Mouse (Mus musculus) small intestine, adult 2 months (tissue): ENCODE measurements around the gene AC170998.1.

Experiments used
- CTCF ChIP-seq: fragments of 200-500 bp; IDR thresholded peaks from 2 replicates; pipeline ENCODE4 v1.5.1; 2012; ENCODE audit warnings: low read depth, mild to moderate bottlenecking, control low read depth, inconsistent platforms, low read length, moderate library complexity, mixed read lengths; ENCODE audit not compliant: insufficient replicate concordance, insufficient read length; ENCODE audit errors: extremely low read depth
- POLR2A ChIP-seq: fragments of 200-500 bp; IDR thresholded peaks from 2 replicates; pipeline ENCODE4 v1.6.1; 2012; ENCODE audit warnings: low read depth, mild to moderate bottlenecking, control low read depth, inconsistent platforms, low read length, moderate library complexity

DNA sequence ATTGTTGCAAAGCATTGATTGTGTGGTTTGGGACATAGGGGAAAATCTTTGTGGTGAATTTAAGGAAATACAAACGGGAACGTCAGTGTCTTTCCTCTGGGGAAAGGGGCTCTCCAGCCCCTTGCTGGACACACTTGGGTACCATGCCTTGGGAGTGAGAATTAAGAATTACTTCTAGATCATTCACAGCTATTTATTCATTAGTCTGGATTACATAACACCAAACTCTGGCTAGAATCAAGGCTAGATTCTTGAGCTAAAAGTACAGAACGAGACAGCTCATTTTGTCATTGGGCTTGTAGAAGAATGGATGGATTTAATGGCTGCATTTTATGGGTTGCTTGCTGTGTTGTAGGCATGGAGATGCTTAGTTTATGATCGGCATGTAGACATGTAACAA lies 31.1 kb upstream of the AC170998.1 start:
- no peak for TF ChIP-seq CTCF
- no peak for TF ChIP-seq POLR2A
